Mouse (Mus musculus): ENCODE results near the gene Trak1. TPM values are rescaled to one million over a fixed set of nuclear protein-coding genes. Genes with fewer than 3 reads are reported as not detected.

Trak1 gene
- polyA plus RNA-seq, 1 experiment from 2014 or later: 58.4 TPM

DNA sequence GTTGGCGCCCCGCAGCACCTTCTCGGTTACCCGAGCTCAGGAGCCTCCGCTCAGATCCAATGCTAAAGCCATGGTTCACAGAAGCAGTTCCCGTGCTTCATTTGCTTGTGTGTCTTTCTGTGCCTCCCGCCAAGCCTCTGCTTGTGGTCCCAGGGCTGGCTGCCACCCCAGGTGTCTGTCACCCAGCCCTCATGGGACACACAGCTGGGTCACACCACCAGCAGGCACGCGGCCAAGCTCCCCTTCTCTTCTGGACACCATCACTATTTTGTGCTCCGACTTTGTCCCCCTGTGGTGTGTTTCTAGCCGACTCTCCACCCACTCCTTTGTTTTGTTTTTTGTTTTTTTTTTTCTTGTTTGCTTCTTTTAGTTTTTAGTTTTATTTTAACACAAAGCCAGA, 170.2 kb downstream of the Trak1 start:
- 75% methylated on average over 11 of the region's 11 CpGs for WGBS
- Histone ChIP-seq H3K27ac (replicated peaks) (no peak overlapping the region), H3K4me3 (no peak overlapping the region), H3K27me3 (no peaks in the 10 kb centered on the region), H3K4me2 (no peak overlapping the region), H3K36me3 (peaks cover 6% of the 10 kb centered on the region), H3K4me1 (replicated peaks) (0 out of 2 replicates have a peak, but pooled peaks cover 3% of the 10 kb centered on the region), H3K9ac (no peak overlapping the region), H3K9me3 (no peaks in the 10 kb centered on the region)
- no peak for ATAC-seq (ENCODE audit: low FRiP score, low read depth)

- WGBS: 59% methylated on average over 6 of the region's 6 CpGs
- Histone ChIP-seq H3K27me3 (no peaks in the 10 kb centered on the region), H3K4me2 (no peak overlapping the region), H3K27ac (replicated peaks) (no peak overlapping the region), H3K9me3 (no peaks in the 10 kb centered on the region), H3K4me3 (no peak overlapping the region), H3K36me3 (peaks cover 16% of the 10 kb centered on the region), H3K4me1 (replicated peaks) (0 out of 2 replicates have a peak, but pooled peaks cover 3% of the 10 kb centered on the region), H3K9ac (no peak overlapping the region)
- peak; percentile 64; the same call in 1 of the 2 replicates for ATAC-seq (ENCODE audit: low FRiP score, low read depth)
These were observed 172.4 kb downstream of the Trak1 start for GRCm38 (mm10) chr9:121469711-121470110.

GRCm38 (mm10) chr9:121474771-121475170, 177.5 kb downstream of the Trak1 start:
- WGBS: 82% methylated on average over 5 of the region's 5 CpGs
- Histone ChIP-seq H3K4me2 (no peak overlapping the region), H3K36me3 (peaks cover 15% of the 10 kb centered on the region), H3K9ac (no peak overlapping the region), H3K27me3 (no peaks in the 10 kb centered on the region), H3K4me3 (no peak overlapping the region), H3K9me3 (no peaks in the 10 kb centered on the region), H3K27ac (replicated peaks) (no peak overlapping the region), H3K4me1 (replicated peaks) (peaks cover 6% of the 10 kb centered on the region)
- ATAC-seq (ENCODE audit: low FRiP score, low read depth): no peak

DNA sequence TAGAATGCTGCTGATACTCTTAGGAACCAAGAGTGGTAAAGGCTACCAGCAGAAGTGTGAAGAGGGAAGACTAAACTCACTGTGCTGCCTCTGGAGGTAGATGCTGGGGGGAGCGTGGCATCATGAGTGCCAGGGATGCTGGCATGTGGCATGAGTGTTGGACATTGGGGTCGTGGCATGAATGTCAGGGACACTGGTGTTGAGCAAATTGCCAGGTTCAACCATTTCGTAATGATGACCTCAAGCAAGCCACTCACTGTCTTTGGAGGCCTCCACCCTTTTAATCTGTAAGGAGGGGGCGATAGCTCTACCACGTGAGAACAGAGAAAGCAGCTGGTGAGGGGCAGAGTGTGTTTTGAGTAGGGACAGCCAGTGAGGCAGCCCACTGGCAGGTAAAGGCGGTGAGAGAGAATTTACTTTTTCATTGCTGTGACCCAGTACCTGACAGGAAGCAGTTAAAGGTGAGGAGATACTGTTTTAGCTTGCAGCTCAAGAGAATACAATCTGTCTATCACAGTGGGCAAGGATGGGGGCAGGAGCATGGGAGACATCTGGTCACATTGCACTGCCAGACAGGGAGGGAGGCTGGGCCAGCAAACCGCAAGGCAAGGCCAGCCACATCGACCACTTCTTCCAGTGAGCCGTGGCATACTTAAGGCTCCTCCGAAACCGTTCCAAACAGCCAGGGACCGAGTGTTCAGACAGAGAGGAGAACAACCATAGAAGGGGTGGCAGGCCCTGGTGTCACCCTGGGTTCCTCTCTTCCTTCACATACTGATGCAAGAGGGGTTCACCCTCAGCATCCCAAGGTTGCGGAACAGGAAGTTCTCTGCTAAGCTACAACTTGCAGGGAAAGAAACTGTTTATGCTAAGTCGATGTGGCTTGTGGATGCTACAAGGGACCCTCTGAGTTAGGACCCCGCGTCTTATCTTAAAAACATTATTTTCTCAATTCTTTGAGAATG, 178.5 kb downstream of the Trak1 start:
- no peak for ATAC-seq (ENCODE audit: low FRiP score, low read depth)
- peaks cover 13% of the 10 kb centered on the region for H3K36me3 ChIP-seq
- H3K9ac ChIP-seq: no peak overlapping the region
- H3K27ac ChIP-seq (replicated peaks): no peak overlapping the region
- no peaks in the 10 kb centered on the region for H3K9me3 ChIP-seq
- H3K4me3 ChIP-seq: no peak overlapping the region
- 79% methylated on average over 16 of the region's 16 CpGs for WGBS
- no peak overlapping the region for H3K4me2 ChIP-seq
- no peaks in the 10 kb centered on the region for H3K27me3 ChIP-seq
- peaks cover 4% of the 10 kb centered on the region for H3K4me1 ChIP-seq (replicated peaks)

- no peak overlapping the region for H3K4me3 ChIP-seq
- H3K27me3 ChIP-seq: no peaks in the 10 kb centered on the region
- H3K36me3 ChIP-seq: peaks cover 11% of the 10 kb centered on the region
- peak; percentile 68 for ATAC-seq (ENCODE audit: low FRiP score, low read depth)
- peaks cover 4% of the 10 kb centered on the region for H3K4me1 ChIP-seq (replicated peaks)
- no peak overlapping the region for H3K27ac ChIP-seq (replicated peaks)
- H3K9ac ChIP-seq: no peak overlapping the region
- H3K9me3 ChIP-seq: no peaks in the 10 kb centered on the region
- 12% methylated on average over 15 of the region's 15 CpGs for WGBS
- peak overlapping the region; percentile 43 for H3K4me2 ChIP-seq
These were observed 180.1 kb downstream of the Trak1 start for GRCm38 (mm10) chr9:121477305-121477911.

DNA sequence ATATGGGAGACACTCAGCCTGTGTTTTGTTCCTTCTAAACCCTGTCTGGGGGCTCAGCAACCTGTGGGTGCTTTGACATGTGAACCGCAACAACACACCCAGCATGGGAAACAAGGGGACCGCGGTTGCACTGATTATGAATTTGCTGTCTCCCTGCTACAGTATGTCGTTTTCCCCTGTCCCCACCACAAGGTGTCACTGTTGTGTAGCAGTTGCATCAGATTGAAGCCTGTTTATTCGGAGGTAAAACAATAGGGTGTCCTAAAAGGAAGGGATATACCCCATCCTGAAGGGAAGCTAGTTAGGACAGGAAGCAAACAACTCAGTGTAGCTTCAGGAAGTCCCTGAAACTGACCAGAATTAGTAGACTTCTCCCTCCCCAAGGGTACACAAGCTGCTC, 182.2 kb downstream of the Trak1 start:
- H3K4me3 ChIP-seq: no peak overlapping the region
- H3K4me1 ChIP-seq (replicated peaks): peaks cover 4% of the 10 kb centered on the region
- no peak overlapping the region for H3K9ac ChIP-seq
- H3K36me3 ChIP-seq: no peaks in the 10 kb centered on the region
- no peaks in the 10 kb centered on the region for H3K9me3 ChIP-seq
- 20% methylated on average over 5 of the region's 5 CpGs for WGBS
- no peak overlapping the region for H3K4me2 ChIP-seq
- ATAC-seq (ENCODE audit: low FRiP score, low read depth): peak; percentile 40; the same call in 1 of the 2 replicates
- no peak overlapping the region for H3K27ac ChIP-seq (replicated peaks)
- no peaks in the 10 kb centered on the region for H3K27me3 ChIP-seq

DNA sequence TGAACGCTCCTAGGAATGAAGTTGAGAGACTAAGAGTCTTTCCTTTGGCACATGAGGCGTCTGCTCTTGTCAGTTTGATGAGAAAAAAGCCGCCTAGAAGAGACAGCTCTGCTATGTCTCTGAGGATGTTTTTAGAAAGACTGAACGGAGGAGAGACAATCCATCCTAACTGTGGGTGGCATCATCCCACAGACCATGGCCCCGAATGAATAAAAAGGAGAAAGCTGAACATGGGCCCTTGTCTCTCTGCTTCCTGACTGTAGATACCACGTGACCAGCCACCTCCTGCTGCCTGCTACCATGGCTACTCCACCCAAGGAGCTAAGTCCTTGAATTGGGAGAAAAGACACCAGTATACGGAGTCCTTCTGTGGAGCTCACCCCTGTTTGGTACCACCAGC, 189.9 kb downstream of the Trak1 start:
- H3K4me3 ChIP-seq: no peak overlapping the region
- WGBS: 59% methylated on average over 7 of the region's 7 CpGs
- no peak for ATAC-seq (ENCODE audit: low FRiP score, low read depth)

GRCm38 (mm10) chr9:121491592-121492240, 194.4 kb downstream of the Trak1 start:
- no peak overlapping the region for H3K4me3 ChIP-seq
- H3K9ac ChIP-seq: no peak overlapping the region
- H3K36me3 ChIP-seq: no peaks in the 10 kb centered on the region
- H3K4me2 ChIP-seq: 0 out of 2 replicates have a peak overlapping the region, but pooled peaks have one; percentile 20
- H3K27me3 ChIP-seq: peaks cover 40% of the 10 kb centered on the region
- H3K4me1 ChIP-seq (replicated peaks): peaks cover 14% of the 10 kb centered on the region; the same call in 1 of the 2 replicates
- no peaks in the 10 kb centered on the region for H3K9me3 ChIP-seq
- H3K27ac ChIP-seq (replicated peaks): no peak overlapping the region
- ATAC-seq (ENCODE audit: low FRiP score, low read depth): no peak
- WGBS: 67% methylated on average over 11 of the region's 11 CpGs

More for the DNA sequence above, 189.9 kb downstream of the Trak1 start:
- Histone ChIP-seq H3K27me3 (0 out of 2 replicates have a peak, but pooled peaks cover under 1% of the 10 kb centered on the region), H3K4me1 (replicated peaks) (no peaks in the 10 kb centered on the region), H3K36me3 (no peaks in the 10 kb centered on the region), H3K9me3 (no peaks in the 10 kb centered on the region), H3K4me2 (no peak overlapping the region), H3K27ac (replicated peaks) (no peak overlapping the region), H3K9ac (no peak overlapping the region)

GRCm38 (mm10) chr9:121494006-121494767, 196.9 kb downstream of the Trak1 start:
- Histone ChIP-seq H3K4me1 (replicated peaks) (peaks cover 14% of the 10 kb centered on the region; the same call in 1 of the 2 replicates), H3K4me2 (peak overlapping the region; percentile 61), H3K36me3 (no peaks in the 10 kb centered on the region), H3K9me3 (no peaks in the 10 kb centered on the region), H3K27ac (replicated peaks) (no peak overlapping the region), H3K27me3 (peaks cover 49% of the 10 kb centered on the region), H3K9ac (peak overlapping the region; percentile 28; the same call in 1 of the 2 replicates), H3K4me3 (peak overlapping the region; percentile 34)
- ATAC-seq (ENCODE audit: low FRiP score, low read depth): 0 out of 2 replicates have a peak, but pooled peaks have one; percentile 27
- WGBS: 3% methylated on average over 48 of the region's 48 CpGs

DNA sequence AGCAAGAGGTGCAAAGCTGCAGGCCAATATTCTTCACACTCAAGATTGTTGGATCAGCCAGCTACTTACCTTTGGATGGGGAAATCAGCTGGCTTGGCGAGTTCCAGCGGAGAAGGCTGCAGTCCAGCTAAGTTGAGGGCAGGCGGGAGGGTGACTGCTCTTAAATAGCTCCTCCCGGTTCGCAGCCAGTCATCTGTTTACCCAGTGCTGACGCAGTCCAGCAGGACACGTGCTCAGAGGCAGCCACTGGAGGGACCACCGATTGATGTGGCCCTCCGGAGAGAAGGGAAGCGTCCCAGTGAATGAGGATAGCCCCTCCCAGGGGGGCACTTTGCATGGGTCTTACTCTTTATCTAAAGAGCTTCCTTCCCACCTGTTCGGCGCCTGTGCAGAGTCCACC, 198.2 kb downstream of the Trak1 start, which contains the start of gene Cck:
Cck (minus strand) TSS at position 166 of the 400 bp plus-strand sequence.
- ATAC-seq (ENCODE audit: low FRiP score, low read depth): no peak; the same call in 1 of the 2 replicates
- peaks cover 14% of the 10 kb centered on the region; the same call in 1 of the 2 replicates for H3K4me1 ChIP-seq (replicated peaks)
- WGBS: 1% methylated on average over 12 of the region's 12 CpGs
- peak within 1 kb of the TSS; percentile 34 for H3K4me3 ChIP-seq
- H3K27ac ChIP-seq (replicated peaks): no peak within 1 kb of the TSS
- H3K36me3 ChIP-seq: no peaks in the 10 kb centered on the region
- peak within 1 kb of the TSS; percentile 61 for H3K4me2 ChIP-seq
- peak within 1 kb of the TSS; percentile 28; the same call in 1 of the 2 replicates for H3K9ac ChIP-seq
- no peaks in the 10 kb centered on the region for H3K9me3 ChIP-seq
- peaks cover 49% of the 10 kb centered on the region for H3K27me3 ChIP-seq

- peak overlapping the region; percentile 36; the same call in 1 of the 2 replicates for H3K4me2 ChIP-seq
- H3K36me3 ChIP-seq: no peaks in the 10 kb centered on the region
- H3K27ac ChIP-seq (replicated peaks): no peak overlapping the region
These were observed 198.8 kb downstream of the Trak1 start for GRCm38 (mm10) chr9:121496102-121496501.

More at GRCm38 (mm10) chr9:121496102-121496501, 198.8 kb downstream of the Trak1 start:
- no peak overlapping the region for H3K4me3 ChIP-seq
- H3K27me3 ChIP-seq: peaks cover 49% of the 10 kb centered on the region
- H3K4me1 ChIP-seq (replicated peaks): peaks cover 14% of the 10 kb centered on the region; the same call in 1 of the 2 replicates
- no peak for ATAC-seq (ENCODE audit: low FRiP score, low read depth)
- H3K9me3 ChIP-seq: no peaks in the 10 kb centered on the region
- WGBS: 37% methylated on average over 10 of the region's 10 CpGs
- H3K9ac ChIP-seq: no peak overlapping the region
